Mouse (Mus musculus): ENCODE results near the gene Mlf2. TPM values are rescaled to one million over a fixed set of nuclear protein-coding genes. Genes with fewer than 3 reads are reported as not detected.

The Mlf2 gene
- polyA plus RNA-seq, 1 experiment from 2014 or later, result 299 TPM

GRCm38 (mm10) chr6:124966466-124967118 lies 35.4 kb downstream of the Mlf2 start:
- no peak for ATAC-seq (ENCODE audit: insufficient read depth, low FRiP score)
- Histone ChIP-seq H3K4me2 (ENCODE audit: low read depth, low read length) (peak overlapping the region; percentile 96; the same call in 1 of the 2 replicates), H3K27me3 (ENCODE audit: control insufficient read depth, insufficient read depth, low read length) (no peaks in the 10 kb centered on the region), H3K9me3 (replicated peaks; ENCODE audit: control insufficient read depth, low read length) (no peaks in the 10 kb centered on the region), H3K27ac (ENCODE audit: low read length) (no peak overlapping the region), H3K4me1 (ENCODE audit: control insufficient read depth, insufficient read depth, low read length) (peaks cover 10% of the 10 kb centered on the region; the same call in 1 of the 2 replicates), H3K36me3 (ENCODE audit: control insufficient read depth, insufficient read depth, low read length) (no peaks in the 10 kb centered on the region), H3K4me3 (replicated peaks; ENCODE audit: low read length) (peak overlapping the region; percentile 80), H3K9ac (ENCODE audit: low read length) (no peak overlapping the region)
- WGBS, result 94% methylated on average over 7 of the region's 7 CpGs

- Histone ChIP-seq H3K4me3 (replicated peaks; ENCODE audit: low read length) (no peak overlapping the region), H3K4me1 (ENCODE audit: control insufficient read depth, insufficient read depth, low read length) (peaks cover 10% of the 10 kb centered on the region; the same call in 1 of the 2 replicates), H3K27ac (ENCODE audit: low read length) (no peak overlapping the region), H3K9me3 (replicated peaks; ENCODE audit: control insufficient read depth, low read length) (no peaks in the 10 kb centered on the region), H3K27me3 (ENCODE audit: control insufficient read depth, insufficient read depth, low read length) (no peaks in the 10 kb centered on the region), H3K36me3 (ENCODE audit: control insufficient read depth, insufficient read depth, low read length) (no peaks in the 10 kb centered on the region), H3K9ac (ENCODE audit: low read length) (no peak overlapping the region), H3K4me2 (ENCODE audit: low read depth, low read length) (no peak overlapping the region)
- no peak for ATAC-seq (ENCODE audit: insufficient read depth, low FRiP score)
- WGBS, result 81% methylated on average over 4 of the region's 4 CpGs
Observed at GRCm38 (mm10) chr6:124967766-124968165, 36.6 kb downstream of the Mlf2 start.

Other genes starting within 250 kb of the Mlf2 start
- 167 and 175 TPM in 2 replicates for gene Emg1, start 219.2 kb upstream of the Mlf2 start, polyA plus RNA-seq (2015; fragmentation: Nextera tagmentation; extraction: Ambion mirVana)
- 282 and 303 TPM in 2 replicates for gene Phb2, start 219.1 kb upstream of the Mlf2 start, polyA plus RNA-seq (2015; fragmentation: Nextera tagmentation; extraction: Ambion mirVana)
- gene Ptpn6, start 192.7 kb upstream of the Mlf2 start, polyA plus RNA-seq (2015; fragmentation: Nextera tagmentation; extraction: Ambion mirVana), result 19.6 and 20.1 TPM in 2 replicates
- 352 and 357 TPM in 2 replicates for gene Grcc10, start 190.0 kb upstream of the Mlf2 start, polyA plus RNA-seq (2015; fragmentation: Nextera tagmentation; extraction: Ambion mirVana)
- gene Gm45234, start 175.4 kb upstream of the Mlf2 start, polyA plus RNA-seq (2015; fragmentation: Nextera tagmentation; extraction: Ambion mirVana), result not detected in 2 replicates
- gene Atn1, start 174.9 kb upstream of the Mlf2 start, polyA plus RNA-seq (2015; fragmentation: Nextera tagmentation; extraction: Ambion mirVana), result 12.2 and 13.1 TPM in 2 replicates
- gene Eno2, start 161.7 kb upstream of the Mlf2 start, polyA plus RNA-seq (2015; fragmentation: Nextera tagmentation; extraction: Ambion mirVana), result 9.3 and 9.8 TPM in 2 replicates
- 0.53 and 0.65 TPM in 2 replicates for gene Lrrc23, start 151.7 kb upstream of the Mlf2 start, polyA plus RNA-seq (2015; fragmentation: Nextera tagmentation; extraction: Ambion mirVana)
- 14.8 and 15.1 TPM in 2 replicates for gene Spsb2, start 122.7 kb upstream of the Mlf2 start, polyA plus RNA-seq (2015; fragmentation: Nextera tagmentation; extraction: Ambion mirVana)
- gene Tpi1, start 117.1 kb upstream of the Mlf2 start, polyA plus RNA-seq (2015; fragmentation: Nextera tagmentation; extraction: Ambion mirVana), result 938 and 959 TPM in 2 replicates
- gene Usp5, start 101.9 kb upstream of the Mlf2 start, polyA plus RNA-seq (2015; fragmentation: Nextera tagmentation; extraction: Ambion mirVana), result 128 and 139 TPM in 2 replicates
- 129 and 138 TPM in 2 replicates for gene Cdca3, start 101.8 kb upstream of the Mlf2 start, polyA plus RNA-seq (2015; fragmentation: Nextera tagmentation; extraction: Ambion mirVana)
- gene Gnb3, start 91.1 kb upstream of the Mlf2 start, polyA plus RNA-seq (2015; fragmentation: Nextera tagmentation; extraction: Ambion mirVana), result 0.66 and 1.5 TPM in 2 replicates
- 9.9 and 11.5 TPM in 2 replicates for gene P3h3, start 73.6 kb upstream of the Mlf2 start, polyA plus RNA-seq (2015; fragmentation: Nextera tagmentation; extraction: Ambion mirVana)
- gene Gpr162, start 67.4 kb upstream of the Mlf2 start, polyA plus RNA-seq (2015; fragmentation: Nextera tagmentation; extraction: Ambion mirVana), result 1.1 and 1.7 TPM in 2 replicates
- gene Cd4, start 43.2 kb upstream of the Mlf2 start, polyA plus RNA-seq (2015; fragmentation: Nextera tagmentation; extraction: Ambion mirVana), result 0.46 TPM in 2 replicates
- gene Lag3, start 19.7 kb upstream of the Mlf2 start, polyA plus RNA-seq (2015; fragmentation: Nextera tagmentation; extraction: Ambion mirVana), result 1.2 and 1.3 TPM in 2 replicates
- gene Ptms, start 11.3 kb upstream of the Mlf2 start, polyA plus RNA-seq (2015; fragmentation: Nextera tagmentation; extraction: Ambion mirVana), result 177 and 180 TPM in 2 replicates
- 140 and 156 TPM in 2 replicates for gene Cops7a, start 34.2 kb downstream of the Mlf2 start, polyA plus RNA-seq (2015; fragmentation: Nextera tagmentation; extraction: Ambion mirVana)
- gene Pianp, start 65.3 kb downstream of the Mlf2 start, polyA plus RNA-seq (2015; fragmentation: Nextera tagmentation; extraction: Ambion mirVana), result 4.0 and 4.2 TPM in 2 replicates
- gene Zfp384, start 77.8 kb downstream of the Mlf2 start, polyA plus RNA-seq (2015; fragmentation: Nextera tagmentation; extraction: Ambion mirVana), result 9.3 and 12.8 TPM in 2 replicates
- gene Ing4, start 108.4 kb downstream of the Mlf2 start, polyA plus RNA-seq (2015; fragmentation: Nextera tagmentation; extraction: Ambion mirVana), result 114 and 115 TPM in 2 replicates
- 10.6 and 12.9 TPM in 2 replicates for gene Acrbp, start 118.3 kb downstream of the Mlf2 start, polyA plus RNA-seq (2015; fragmentation: Nextera tagmentation; extraction: Ambion mirVana)
- 9.5 and 13.6 TPM in 2 replicates for gene Lpar5, start 136.5 kb downstream of the Mlf2 start, polyA plus RNA-seq (2015; fragmentation: Nextera tagmentation; extraction: Ambion mirVana)
- gene Chd4, start 164.6 kb downstream of the Mlf2 start, polyA plus RNA-seq (2015; fragmentation: Nextera tagmentation; extraction: Ambion mirVana), result 42.6 and 46.3 TPM in 2 replicates
- gene Nop2, start 200.5 kb downstream of the Mlf2 start, polyA plus RNA-seq (2015; fragmentation: Nextera tagmentation; extraction: Ambion mirVana), result 56.6 and 57.9 TPM in 2 replicates
- gene Iffo1, start 213.9 kb downstream of the Mlf2 start, polyA plus RNA-seq (2015; fragmentation: Nextera tagmentation; extraction: Ambion mirVana), result 6.0 and 8.8 TPM in 2 replicates
- 1,523 and 1,787 TPM in 2 replicates for gene Gapdh, start 235.1 kb downstream of the Mlf2 start, polyA plus RNA-seq (2015; fragmentation: Nextera tagmentation; extraction: Ambion mirVana)